Mouse (Mus musculus): ENCODE results near the gene Dnajb13.
"Not testable (repeated sequence)": the region's sequence is repeated elsewhere in the genome, so short reads cannot be mapped to it uniquely, and the experiment has no call there.

The Dnajb13 gene

GRCm38 (mm10) chr7:100488474-100489048, 26.2 kb downstream of the Dnajb13 start:
- no peak for DNase-seq (ENCODE audit: low spot score in 2 of 2)

GRCm38 (mm10) chr7:100487301-100487700, 27.5 kb downstream of the Dnajb13 start:
- no peak for DNase-seq (ENCODE audit: low spot score in 2 of 2)

GRCm38 (mm10) chr7:100484493-100484892, 30.3 kb downstream of the Dnajb13 start:
- no peak for DNase-seq (ENCODE audit: low spot score in 2 of 2)

- not testable (repeated sequence) for DNase-seq (ENCODE audit: low spot score in 2 of 2)
These were observed 32.7 kb downstream of the Dnajb13 start for GRCm38 (mm10) chr7:100482046-100482445.

- DNase-seq (ENCODE audit: low spot score in 2 of 2) = no peak
These were observed 34.6 kb downstream of the Dnajb13 start for GRCm38 (mm10) chr7:100480175-100480574.

GRCm38 (mm10) chr7:100479823-100480164, 35.0 kb downstream of the Dnajb13 start:
- DNase-seq (ENCODE audit: low spot score in 2 of 2) = no peak

GRCm38 (mm10) chr7:100479100-100479822, 35.5 kb downstream of the Dnajb13 start:
- DNase-seq (ENCODE audit: low spot score in 2 of 2) = no peak

- DNase-seq (ENCODE audit: low spot score in 2 of 2) = no peak
These were observed 40.1 kb downstream of the Dnajb13 start for GRCm38 (mm10) chr7:100474680-100475079.

- DNase-seq (ENCODE audit: low spot score in 2 of 2) = no peak
These were observed 40.8 kb downstream of the Dnajb13 start for GRCm38 (mm10) chr7:100473846-100474454.

GRCm38 (mm10) chr7:100472777-100473176, 42.0 kb downstream of the Dnajb13 start, which contains the start of gene Ucp3:
TSS of gene Ucp3 (plus strand) at chr7:100472990.
- no peak for DNase-seq (ENCODE audit: low spot score in 2 of 2)

- DNase-seq (ENCODE audit: low spot score in 2 of 2) = no peak
These were observed 43.4 kb downstream of the Dnajb13 start for GRCm38 (mm10) chr7:100471407-100471797.

- no peak for DNase-seq (ENCODE audit: low spot score in 2 of 2)
These were observed 43.9 kb downstream of the Dnajb13 start for GRCm38 (mm10) chr7:100470796-100471406.

GRCm38 (mm10) chr7:100469502-100469901, 45.3 kb downstream of the Dnajb13 start:
- DNase-seq (ENCODE audit: low spot score in 2 of 2) = no peak

GRCm38 (mm10) chr7:100468761-100469160, 46.0 kb downstream of the Dnajb13 start:
- no peak for DNase-seq (ENCODE audit: low spot score in 2 of 2)

GRCm38 (mm10) chr7:100466781-100467510, 47.8 kb downstream of the Dnajb13 start:
- no peak for DNase-seq (ENCODE audit: low spot score in 2 of 2)

GRCm38 (mm10) chr7:100465656-100466309, 49.0 kb downstream of the Dnajb13 start:
- DNase-seq (ENCODE audit: low spot score in 2 of 2) = no peak

- DNase-seq (ENCODE audit: low spot score in 2 of 2) = no peak
These were observed 49.5 kb downstream of the Dnajb13 start for GRCm38 (mm10) chr7:100465248-100465647.

GRCm38 (mm10) chr7:100464248-100464647, 50.5 kb downstream of the Dnajb13 start:
- no peak for DNase-seq (ENCODE audit: low spot score in 2 of 2)

GRCm38 (mm10) chr7:100463757-100464156, 51.0 kb downstream of the Dnajb13 start:
- no peak for DNase-seq (ENCODE audit: low spot score in 2 of 2)

- DNase-seq (ENCODE audit: low spot score in 2 of 2) = no peak
These were observed 51.6 kb downstream of the Dnajb13 start for GRCm38 (mm10) chr7:100463194-100463593.

- peak; percentile 66 to 78 for DNase-seq (ENCODE audit: low spot score in 2 of 2)
These were observed 53.1 kb downstream of the Dnajb13 start for GRCm38 (mm10) chr7:100461621-100462151.

Data from right cerebral cortex, adult 2 months (tissue).